Mouse (Mus musculus) kidney, embryonic 16.5 days (tissue): ENCODE data around the gene Ninj2. TPM values are rescaled to one million over a fixed set of nuclear protein-coding genes. Genes with fewer than 3 reads are reported as not detected.
"Not testable (repeated sequence)": the region's sequence is repeated elsewhere in the genome, so short reads cannot be mapped to it uniquely, and the experiment has no call there.

Source experiments
- ATAC-seq: fragments of 200-750 bp; cut with Nextera tagmentation; 2 replicates; pipeline ENCODE4 v1.8.0; 2017; ENCODE audit warnings: moderate TSS enrichment; ENCODE audit not compliant: low FRiP score, low TSS enrichment
- H3K27ac ChIP-seq: fragments of 300-500 bp; sonication (generic); 2 replicates; pipeline ENCODE4 v1.5.1; 2014; ENCODE audit warnings: low read length
- H3K27me3 ChIP-seq: fragments of 300-500 bp; sonication (generic); 2 replicates; pipeline ENCODE4 v1.6.1; 2014; ENCODE audit warnings: low read length, control low read depth, mixed read lengths; ENCODE audit not compliant: insufficient read depth
- H3K36me3 ChIP-seq: fragments of 300-500 bp; sonication (generic); 2 replicates; pipeline ENCODE4 v1.6.1; 2014; ENCODE audit warnings: low read length, control low read depth, mixed read lengths; ENCODE audit not compliant: insufficient read depth
- H3K4me1 ChIP-seq: fragments of 300-500 bp; sonication (generic); 2 replicates; pipeline ENCODE4 v1.6.1; 2014; ENCODE audit warnings: low read length, control low read depth, mixed read lengths; ENCODE audit not compliant: insufficient read depth
- H3K4me2 ChIP-seq: fragments of 300-500 bp; sonication (generic); replicated peaks from 2 replicates; pipeline ENCODE4 v1.6.1; 2014; ENCODE audit warnings: low read depth, low read length
- H3K4me3 ChIP-seq: fragments of 300-500 bp; sonication (generic); 2 replicates; pipeline ENCODE4 v1.5.1; 2014; ENCODE audit warnings: mild to moderate bottlenecking, low read length
- H3K9ac ChIP-seq: fragments of 300-500 bp; sonication (generic); replicated peaks from 2 replicates; pipeline ENCODE4 v1.6.1; 2014; ENCODE audit warnings: low read length
- H3K9me3 ChIP-seq: fragments of 300-500 bp; sonication (generic); 2 replicates; pipeline ENCODE4 v1.6.1; 2016; ENCODE audit warnings: low read length, control low read depth
- WGBS: fragments of 180-500 bp; shearing (Covaris S2); extraction: QIAGEN DNeasy Blood & Tissue Kit; methylation state at CpG from one replicate; pipeline ENCODE4 v1.1.7; 2014; 5-methylcytosine and 5-hydroxymethylcytosine counted together
- polyA plus RNA-seq: library from polyadenylated mRNA; unstranded; fragments of >200 nt; fragmentation: Nextera tagmentation; extraction: Ambion mirVana; gene quantifications from 2 replicates; pipeline ENCODE4 v1.2.1, GENCODE M21; 2015

Gene Ninj2
- polyA plus RNA-seq, 1 experiment from 2014 or later: 0.19 TPM

- H3K4me1 ChIP-seq: no peaks in the 10 kb centered on the region
- no peaks in the 10 kb centered on the region for H3K27me3 ChIP-seq
- no peak overlapping the region for H3K27ac ChIP-seq
- ATAC-seq: no peak
- no peaks in the 10 kb centered on the region for H3K36me3 ChIP-seq
- H3K9me3 ChIP-seq: no peaks in the 10 kb centered on the region
- 84% methylated on average over 6 of the region's 6 CpGs for WGBS
- H3K4me3 ChIP-seq: no peak overlapping the region
- no peak overlapping the region for H3K9ac ChIP-seq
- H3K4me2 ChIP-seq: no peak overlapping the region
These were observed 16.3 kb upstream of the Ninj2 start for GRCm38 (mm10) chr6:120076619-120077450.

GRCm38 (mm10) chr6:120079547-120079946 lies 13.6 kb upstream of the Ninj2 start:
- 80% methylated on average over 10 of the region's 10 CpGs for WGBS
- H3K27ac ChIP-seq: no peak overlapping the region
- H3K36me3 ChIP-seq: no peaks in the 10 kb centered on the region
- no peak for ATAC-seq
- no peaks in the 10 kb centered on the region for H3K27me3 ChIP-seq
- H3K4me1 ChIP-seq: no peaks in the 10 kb centered on the region
- no peak overlapping the region for H3K4me2 ChIP-seq
- no peak overlapping the region for H3K4me3 ChIP-seq
- no peaks in the 10 kb centered on the region for H3K9me3 ChIP-seq
- H3K9ac ChIP-seq: no peak overlapping the region

- no peak overlapping the region for H3K4me2 ChIP-seq
- WGBS: 80% methylated on average over 4 of the region's 4 CpGs
- H3K9me3 ChIP-seq: no peaks in the 10 kb centered on the region
- no peaks in the 10 kb centered on the region for H3K36me3 ChIP-seq
- H3K4me3 ChIP-seq: no peak overlapping the region
- no peaks in the 10 kb centered on the region for H3K27me3 ChIP-seq
- no peaks in the 10 kb centered on the region for H3K4me1 ChIP-seq
- no peak overlapping the region for H3K9ac ChIP-seq
- H3K27ac ChIP-seq: no peak overlapping the region
- ATAC-seq: no peak
These were observed 11.6 kb upstream of the Ninj2 start for GRCm38 (mm10) chr6:120081516-120081915.

- Histone ChIP-seq H3K4me3 (no peak overlapping the region), H3K36me3 (no peaks in the 10 kb centered on the region), H3K27me3 (no peaks in the 10 kb centered on the region), H3K4me2 (no peak overlapping the region), H3K27ac (no peak overlapping the region), H3K9me3 (no peaks in the 10 kb centered on the region), H3K4me1 (no peaks in the 10 kb centered on the region), H3K9ac (no peak overlapping the region)
- 90% methylated on average over 6 of the region's 6 CpGs for WGBS
- ATAC-seq: no peak
These were observed 10.7 kb upstream of the Ninj2 start for GRCm38 (mm10) chr6:120082251-120082950.

GRCm38 (mm10) chr6:120082951-120083411 lies 10.2 kb upstream of the Ninj2 start:
- Histone ChIP-seq H3K4me3 (no peak overlapping the region), H3K9me3 (no peaks in the 10 kb centered on the region), H3K36me3 (no peaks in the 10 kb centered on the region), H3K27me3 (no peaks in the 10 kb centered on the region), H3K4me1 (no peaks in the 10 kb centered on the region), H3K9ac (no peak overlapping the region), H3K4me2 (no peak overlapping the region), H3K27ac (no peak overlapping the region)
- WGBS: 75% methylated on average over 8 of the region's 8 CpGs
- ATAC-seq: no peak

- H3K27me3 ChIP-seq: no peaks in the 10 kb centered on the region
- no peaks in the 10 kb centered on the region for H3K36me3 ChIP-seq
- no peaks in the 10 kb centered on the region for H3K9me3 ChIP-seq
- 72% methylated on average over 6 of the region's 6 CpGs for WGBS
- no peak overlapping the region for H3K4me2 ChIP-seq
- no peak overlapping the region for H3K4me3 ChIP-seq
- H3K4me1 ChIP-seq: no peaks in the 10 kb centered on the region
- H3K9ac ChIP-seq: no peak overlapping the region
- ATAC-seq: no peak
- H3K27ac ChIP-seq: no peak overlapping the region
These were observed 9.7 kb upstream of the Ninj2 start for GRCm38 (mm10) chr6:120083442-120083841.

- no peaks in the 10 kb centered on the region for H3K4me1 ChIP-seq
- no peak overlapping the region for H3K27ac ChIP-seq
- no peaks in the 10 kb centered on the region for H3K9me3 ChIP-seq
- no peak overlapping the region for H3K9ac ChIP-seq
- no peak for ATAC-seq
- H3K4me2 ChIP-seq: no peak overlapping the region
- H3K27me3 ChIP-seq: no peaks in the 10 kb centered on the region
- no peak overlapping the region for H3K4me3 ChIP-seq
- 98% methylated on average over 2 of the region's 2 CpGs for WGBS
- H3K36me3 ChIP-seq: no peaks in the 10 kb centered on the region
These were observed 8.2 kb upstream of the Ninj2 start for GRCm38 (mm10) chr6:120084983-120085382.

GRCm38 (mm10) chr6:120085832-120086231 lies 7.3 kb upstream of the Ninj2 start:
- ATAC-seq: no peak
- H3K27me3 ChIP-seq: no peaks in the 10 kb centered on the region

GRCm38 (mm10) chr6:120087041-120087440 lies 6.1 kb upstream of the Ninj2 start:
- H3K9ac ChIP-seq, H3K4me3 ChIP-seq, H3K36me3 ChIP-seq, H3K27ac ChIP-seq, ATAC-seq, H3K9me3 ChIP-seq, H3K4me1 ChIP-seq, H3K4me2 ChIP-seq, H3K27me3 ChIP-seq: not testable (repeated sequence)
- 82% methylated on average over 6 of the region's 8 CpGs for WGBS

More at GRCm38 (mm10) chr6:120085832-120086231, 7.3 kb upstream of the Ninj2 start:
- Histone ChIP-seq H3K27ac (no peak overlapping the region), H3K4me3 (no peak overlapping the region), H3K36me3 (no peaks in the 10 kb centered on the region), H3K4me2 (no peak overlapping the region), H3K4me1 (no peaks in the 10 kb centered on the region), H3K9me3 (no peaks in the 10 kb centered on the region), H3K9ac (no peak overlapping the region)
- 79% methylated on average over 3 of the region's 3 CpGs for WGBS

- no peaks in the 10 kb centered on the region for H3K36me3 ChIP-seq
- H3K27ac ChIP-seq: no peak overlapping the region
- H3K9ac ChIP-seq: no peak overlapping the region
- no peaks in the 10 kb centered on the region for H3K27me3 ChIP-seq
- no peak overlapping the region for H3K4me3 ChIP-seq
- H3K4me2 ChIP-seq: no peak overlapping the region
- ATAC-seq: no peak
- no peaks in the 10 kb centered on the region for H3K9me3 ChIP-seq
- no peaks in the 10 kb centered on the region for H3K4me1 ChIP-seq
- 40% methylated on average over 15 of the region's 15 CpGs for WGBS
These were observed 2.4 kb upstream of the Ninj2 start for GRCm38 (mm10) chr6:120090712-120091248.
